Mouse (Mus musculus) thymus, adult 18-20 months (tissue): ENCODE data around the gene Tsg101.
A peak's percentile ranks its signal among the peaks of the same experiment; 100 is the strongest.
"Not testable (repeated sequence)": the region's sequence is repeated elsewhere in the genome, so short reads cannot be mapped to it uniquely, and the experiment has no call there.

ENCODE experiments used
- DNase-seq, 2 experiments: peaks; one replicate each; pipeline ENCODE4 v3.0.0; 2022; ENCODE audit warnings: mixed read lengths in 2 of 2

Gene Tsg101

GRCm38 (mm10) chr7:46919551-46920176, at the start of gene Tsg101:
Tsg101 (minus strand) TSS chr7:46919969.
- DNase-seq = peak; percentile 77 to 81

GRCm38 (mm10) chr7:46964070-46964469, 44.3 kb upstream of the Tsg101 start:
- DNase-seq = no peak

- DNase-seq = peak; percentile 5 to 39
These were observed 43.2 kb upstream of the Tsg101 start for GRCm38 (mm10) chr7:46962806-46963618.

GRCm38 (mm10) chr7:46962132-46962531, 42.4 kb upstream of the Tsg101 start:
- no peak for DNase-seq

- DNase-seq = no peak
These were observed 41.2 kb upstream of the Tsg101 start for GRCm38 (mm10) chr7:46960991-46961390.

- no peak for DNase-seq
These were observed 39.1 kb upstream of the Tsg101 start for GRCm38 (mm10) chr7:46958853-46959252.

GRCm38 (mm10) chr7:46957831-46958691, 38.3 kb upstream of the Tsg101 start, which contains the start of gene Uevld:
Uevld (minus strand) TSS chr7:46958527.
- DNase-seq = peak; percentile 81 to 85

GRCm38 (mm10) chr7:46935847-46936246, 16.1 kb upstream of the Tsg101 start:
- no peak for DNase-seq

- DNase-seq = no peak
These were observed 15.0 kb upstream of the Tsg101 start for GRCm38 (mm10) chr7:46934788-46935187.

- DNase-seq = no peak
These were observed 11.6 kb upstream of the Tsg101 start for GRCm38 (mm10) chr7:46931370-46931769.

- no peak for DNase-seq
These were observed 8.5 kb upstream of the Tsg101 start for GRCm38 (mm10) chr7:46928291-46928690.

GRCm38 (mm10) chr7:46922075-46922474, 2.3 kb upstream of the Tsg101 start:
- no peak for DNase-seq

- DNase-seq = no peak
These were observed 944 bp downstream of the Tsg101 start for GRCm38 (mm10) chr7:46918678-46919371.

GRCm38 (mm10) chr7:46916376-46916775, 3.4 kb downstream of the Tsg101 start:
- no peak for DNase-seq

GRCm38 (mm10) chr7:46911250-46911649, 8.5 kb downstream of the Tsg101 start:
- DNase-seq = no peak

GRCm38 (mm10) chr7:46899343-46899742, 20.4 kb downstream of the Tsg101 start:
- no peak for DNase-seq

- DNase-seq = no peak
These were observed 24.3 kb downstream of the Tsg101 start for GRCm38 (mm10) chr7:46895511-46895910.

- DNase-seq = no peak
These were observed 36.5 kb downstream of the Tsg101 start for GRCm38 (mm10) chr7:46883304-46883703.

- not testable (repeated sequence) for DNase-seq
These were observed 37.8 kb downstream of the Tsg101 start for GRCm38 (mm10) chr7:46881941-46882340.

- no peak for DNase-seq
These were observed 38.8 kb downstream of the Tsg101 start for GRCm38 (mm10) chr7:46880992-46881391.

- no peak for DNase-seq
These were observed 39.9 kb downstream of the Tsg101 start for GRCm38 (mm10) chr7:46879851-46880250.

- no peak for DNase-seq
These were observed 42.5 kb downstream of the Tsg101 start for GRCm38 (mm10) chr7:46877255-46877654.

- DNase-seq = no peak
These were observed 42.9 kb downstream of the Tsg101 start for GRCm38 (mm10) chr7:46876841-46877240.
